Mouse (Mus musculus): ENCODE results near the gene Vangl2.

Gene Vangl2

GRCm38 (mm10) chr1:172028394-172029275 is at the start of gene Vangl2:
Gene Vangl2 (minus strand): TSS chr1:172028444.
- in situ Hi-C loops (cut with MboI, MseI), result no loop called here

GRCm38 (mm10) chr1:172077981-172078380 is 49.7 kb upstream of the Vangl2 start:
- in situ Hi-C loops (cut with MboI, MseI), result no loop called here

GRCm38 (mm10) chr1:172072604-172073003 is 44.4 kb upstream of the Vangl2 start:
- in situ Hi-C loops (cut with MboI, MseI), result no loop called here

GRCm38 (mm10) chr1:172071556-172071955 is 43.3 kb upstream of the Vangl2 start:
- in situ Hi-C loops (cut with MboI, MseI), result no loop called here

GRCm38 (mm10) chr1:172070227-172070626 is 42.0 kb upstream of the Vangl2 start:
- in situ Hi-C loops (cut with MboI, MseI), result no loop called here

- in situ Hi-C loops (cut with MboI, MseI), result no loop called here
Observed at GRCm38 (mm10) chr1:172064613-172065141, 36.4 kb upstream of the Vangl2 start.

- in situ Hi-C loops (cut with MboI, MseI), result no loop called here
Observed at GRCm38 (mm10) chr1:172063291-172064023, 35.2 kb upstream of the Vangl2 start.

- in situ Hi-C loops (cut with MboI, MseI), result no loop called here
Observed at GRCm38 (mm10) chr1:172062101-172062500, 33.9 kb upstream of the Vangl2 start.

GRCm38 (mm10) chr1:172061217-172061616 is 33.0 kb upstream of the Vangl2 start:
- in situ Hi-C loops (cut with MboI, MseI), result no loop called here

GRCm38 (mm10) chr1:172060659-172061058 is 32.4 kb upstream of the Vangl2 start:
- in situ Hi-C loops (cut with MboI, MseI), result no loop called here

GRCm38 (mm10) chr1:172058874-172059273 is 30.6 kb upstream of the Vangl2 start:
- in situ Hi-C loops (cut with MboI, MseI), result loop anchor here (10.0 kb wide), 1 partner anchor 236 kb away; the partner anchor contains the start of gene Atp1a2

- in situ Hi-C loops (cut with MboI, MseI), result loop anchor here (10.0 kb wide), 1 partner anchor 236 kb away; the partner anchor contains the start of gene Atp1a2
Observed at GRCm38 (mm10) chr1:172058321-172058720, 30.1 kb upstream of the Vangl2 start.

- in situ Hi-C loops (cut with MboI, MseI), result loop anchor here (10.0 kb wide), 1 partner anchor 237 kb away; the partner anchor contains the start of gene Atp1a2
Observed at GRCm38 (mm10) chr1:172057491-172057921, 29.3 kb upstream of the Vangl2 start, which contains the start of gene Nhlh1. Gene Nhlh1 (minus strand): TSS chr1:172057573.

GRCm38 (mm10) chr1:172056251-172056650 is 28.0 kb upstream of the Vangl2 start:
- in situ Hi-C loops (cut with MboI, MseI), result loop anchor here (10.0 kb wide), 1 partner anchor 239 kb away; the partner anchor contains the start of gene Atp1a2

- in situ Hi-C loops (cut with MboI, MseI), result loop anchor here (10.0 kb wide), 1 partner anchor 241 kb away; the partner anchor contains the start of gene Atp1a2
Observed at GRCm38 (mm10) chr1:172053541-172054440, 25.5 kb upstream of the Vangl2 start.

GRCm38 (mm10) chr1:172052766-172053279 is 24.6 kb upstream of the Vangl2 start:
- in situ Hi-C loops (cut with MboI, MseI), result loop anchor here (10.0 kb wide), 1 partner anchor 242 kb away; the partner anchor contains the start of gene Atp1a2

GRCm38 (mm10) chr1:172049131-172049782 is 21.0 kb upstream of the Vangl2 start:
- in situ Hi-C loops (cut with MboI, MseI), result no loop called here

- in situ Hi-C loops (cut with MboI, MseI), result no loop called here
Observed at GRCm38 (mm10) chr1:172048241-172048734, 20.0 kb upstream of the Vangl2 start.

GRCm38 (mm10) chr1:172046938-172047337 is 18.7 kb upstream of the Vangl2 start:
- in situ Hi-C loops (cut with MboI, MseI), result no loop called here

GRCm38 (mm10) chr1:172046410-172046809 is 18.2 kb upstream of the Vangl2 start:
- in situ Hi-C loops (cut with MboI, MseI), result no loop called here

All from T-helper 2 cell (primary cell).